Mouse (Mus musculus): ENCODE results near the gene Prkca. TPM values are rescaled to one million over a fixed set of nuclear protein-coding genes. Genes with fewer than 3 reads are reported as not detected.

Gene Prkca
- polyA plus RNA-seq, 1 experiment = 7.4 TPM

DNA sequence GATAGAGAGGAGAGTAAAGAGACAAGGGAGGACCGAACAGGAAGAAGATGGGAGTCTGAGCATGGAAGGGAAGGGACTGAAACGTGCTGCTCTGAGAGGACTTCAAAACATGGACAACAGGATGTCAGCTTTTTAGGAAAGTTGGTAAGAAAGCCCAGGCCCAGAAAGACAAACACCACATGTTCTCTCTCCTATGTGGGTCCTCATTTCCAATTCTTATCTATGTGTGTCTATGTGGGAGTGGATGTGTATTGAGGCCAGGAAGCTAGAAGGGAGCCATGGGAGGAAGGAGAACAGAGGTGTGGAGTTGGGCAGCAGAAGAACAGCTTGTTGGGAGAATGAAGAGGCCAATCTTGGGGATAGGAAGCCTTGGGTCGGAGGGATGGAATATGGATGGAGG, 154.4 kb downstream of the Prkca start:
- Histone ChIP-seq H3K27ac (replicated peaks; ENCODE audit: low read depth, low read length) (no peak overlapping the region), H3K4me1 (ENCODE audit: control insufficient read depth, insufficient read depth, insufficient read length, low read length) (peaks cover 2% of the 10 kb centered on the region; the same call in 1 of the 2 replicates), H3K4me3 (ENCODE audit: insufficient read depth, low read depth, low read length) (no peak overlapping the region)

DNA sequence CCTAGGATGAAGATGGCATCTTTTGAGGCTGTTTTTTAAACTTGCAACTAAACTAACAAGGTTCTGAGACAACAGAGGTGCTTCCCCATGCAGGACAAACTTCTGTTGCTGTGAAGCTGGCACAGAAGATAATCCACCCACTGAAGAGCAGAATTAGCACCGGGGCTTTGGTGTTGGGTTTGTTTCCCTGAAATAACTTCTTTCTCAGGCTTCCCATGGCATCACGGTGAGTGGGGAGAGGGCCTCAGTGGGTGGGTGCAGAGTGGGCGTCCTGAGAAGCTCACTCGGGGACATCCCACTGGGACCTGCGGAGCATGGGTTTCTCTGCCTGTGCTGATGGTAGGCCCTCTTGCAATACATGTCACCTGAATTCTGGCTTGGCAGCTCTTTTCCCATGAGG, 161.3 kb downstream of the Prkca start:
- Histone ChIP-seq H3K4me1 (ENCODE audit: control insufficient read depth, insufficient read depth, insufficient read length, low read length) (no peaks in the 10 kb centered on the region), H3K4me3 (ENCODE audit: insufficient read depth, low read depth, low read length) (no peak overlapping the region), H3K27ac (replicated peaks; ENCODE audit: low read depth, low read length) (no peak overlapping the region)

DNA sequence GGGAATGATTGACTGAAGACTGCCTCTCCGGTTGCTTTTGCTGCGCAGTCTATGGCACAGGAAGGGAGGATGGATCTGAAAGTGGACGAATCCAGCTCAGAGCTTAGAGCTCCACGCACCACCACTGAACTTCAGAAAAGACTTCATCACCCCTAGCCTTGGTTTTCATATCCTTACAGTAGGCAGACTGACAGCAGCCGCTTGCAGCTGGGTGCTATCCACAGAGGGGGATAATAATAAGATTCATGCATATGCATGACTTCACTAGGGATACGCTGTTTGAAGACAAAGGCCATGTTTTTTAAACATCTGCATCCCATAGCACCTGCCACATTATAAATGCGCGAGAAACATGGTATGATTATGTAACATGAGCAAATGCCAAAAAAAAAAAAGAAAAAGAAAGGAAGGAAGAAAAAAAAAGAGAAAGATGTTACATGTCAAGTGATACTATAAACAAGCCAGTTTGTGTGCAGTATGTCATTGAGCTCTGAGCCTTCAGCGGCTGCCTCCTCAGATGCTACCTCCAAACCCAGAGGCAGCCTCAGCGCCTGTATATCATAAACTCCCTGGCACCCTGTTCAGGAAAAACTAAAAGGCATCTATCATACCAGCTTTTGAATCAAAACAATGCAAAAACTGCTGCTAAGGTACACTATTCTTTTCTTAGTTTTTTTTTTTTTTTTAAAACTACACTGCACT, 162.6 kb downstream of the Prkca start:
- Histone ChIP-seq H3K4me1 (ENCODE audit: control insufficient read depth, insufficient read depth, insufficient read length, low read length) (no peaks in the 10 kb centered on the region), H3K4me3 (ENCODE audit: insufficient read depth, low read depth, low read length) (no peak overlapping the region), H3K27ac (replicated peaks; ENCODE audit: low read depth, low read length) (no peak overlapping the region)

DNA sequence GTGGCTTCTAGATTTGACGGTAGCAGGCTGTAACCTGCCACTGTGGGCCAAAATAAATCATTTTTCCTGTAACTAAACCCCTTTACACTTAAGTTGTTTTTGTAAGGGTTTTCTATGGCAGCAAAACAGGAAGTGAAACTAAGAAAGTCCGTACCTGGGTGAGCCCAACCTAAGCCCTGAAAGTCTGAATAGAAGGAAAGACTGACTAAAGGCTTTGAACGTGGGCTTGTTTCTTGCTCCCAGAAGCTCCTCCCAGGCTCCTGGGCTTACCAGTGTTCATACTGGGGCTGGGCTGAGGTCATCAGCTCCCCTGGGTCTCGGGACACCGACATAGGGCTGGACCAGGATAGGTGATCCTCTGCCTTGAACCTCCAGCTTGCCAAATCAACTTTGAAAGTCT, 164.9 kb downstream of the Prkca start:
- H3K27ac ChIP-seq (replicated peaks; ENCODE audit: low read depth, low read length) = no peak overlapping the region
- H3K4me1 ChIP-seq (ENCODE audit: control insufficient read depth, insufficient read depth, insufficient read length, low read length) = no peaks in the 10 kb centered on the region
- no peak overlapping the region for H3K4me3 ChIP-seq (ENCODE audit: insufficient read depth, low read depth, low read length)

DNA sequence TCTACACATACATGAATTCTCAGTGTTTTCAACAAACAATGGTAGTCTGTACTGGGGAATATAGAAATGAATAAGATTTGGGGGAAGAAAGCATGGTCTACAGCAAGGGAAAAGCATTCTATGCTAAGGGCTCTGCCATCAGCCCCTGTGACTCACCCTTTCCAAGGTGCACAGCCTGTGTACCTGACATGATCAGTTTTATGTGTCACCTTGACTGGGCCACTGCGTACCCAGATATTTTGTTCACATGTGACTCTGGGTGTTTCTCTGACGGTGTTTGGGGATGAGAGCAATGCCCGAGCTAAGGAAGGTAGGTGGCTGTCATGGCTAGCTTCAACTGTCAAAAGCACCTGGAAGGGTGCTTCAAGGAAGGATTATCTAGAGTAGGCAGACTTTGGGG, 165.5 kb downstream of the Prkca start:
- H3K27ac ChIP-seq (replicated peaks; ENCODE audit: low read depth, low read length) = no peak overlapping the region
- no peak overlapping the region for H3K4me3 ChIP-seq (ENCODE audit: insufficient read depth, low read depth, low read length)
- no peaks in the 10 kb centered on the region for H3K4me1 ChIP-seq (ENCODE audit: control insufficient read depth, insufficient read depth, insufficient read length, low read length)

DNA sequence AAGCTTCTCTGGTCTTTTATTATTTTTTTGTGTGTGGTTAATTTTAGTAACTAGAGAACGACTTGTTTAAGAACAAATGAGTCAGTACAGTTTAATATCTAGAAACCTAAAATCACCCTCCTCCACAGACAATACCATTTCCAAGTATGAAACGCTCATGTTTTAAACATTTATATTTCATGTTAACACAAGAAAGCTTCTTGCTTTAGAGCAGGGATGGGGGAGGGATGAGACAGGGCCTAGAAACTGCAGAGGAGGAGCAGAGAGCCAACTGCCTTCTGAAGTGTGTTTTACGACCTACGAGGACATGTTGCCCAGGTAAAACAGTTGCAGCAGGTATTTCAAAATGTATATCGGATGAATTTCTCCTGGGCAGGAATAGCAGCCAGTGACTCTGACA, 167.0 kb downstream of the Prkca start:
- no peaks in the 10 kb centered on the region for H3K4me1 ChIP-seq (ENCODE audit: control insufficient read depth, insufficient read depth, insufficient read length, low read length)
- no peak overlapping the region for H3K27ac ChIP-seq (replicated peaks; ENCODE audit: low read depth, low read length)
- no peak overlapping the region for H3K4me3 ChIP-seq (ENCODE audit: insufficient read depth, low read depth, low read length)

DNA sequence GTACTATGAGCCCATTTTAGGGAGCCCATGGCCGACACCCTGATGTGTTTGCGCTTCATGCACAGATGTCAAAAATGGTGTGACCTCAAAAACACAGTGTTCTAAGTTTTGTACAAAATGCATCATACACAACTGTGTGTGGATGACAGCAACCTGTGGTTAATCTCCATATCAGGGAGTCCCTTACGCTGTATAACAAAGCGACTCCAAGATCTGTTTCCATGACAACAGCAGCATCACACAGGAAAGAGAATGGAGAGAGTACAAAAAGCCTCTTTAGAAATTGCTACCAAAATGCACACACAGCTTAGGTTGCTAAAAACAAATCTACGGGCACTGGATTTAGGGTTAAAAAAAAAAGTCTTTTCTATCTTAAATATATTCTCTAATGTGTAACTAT, 171.8 kb downstream of the Prkca start:
- Histone ChIP-seq H3K27ac (replicated peaks; ENCODE audit: low read depth, low read length) (no peak overlapping the region), H3K4me1 (ENCODE audit: control insufficient read depth, insufficient read depth, insufficient read length, low read length) (no peaks in the 10 kb centered on the region), H3K4me3 (ENCODE audit: insufficient read depth, low read depth, low read length) (no peak overlapping the region)

DNA sequence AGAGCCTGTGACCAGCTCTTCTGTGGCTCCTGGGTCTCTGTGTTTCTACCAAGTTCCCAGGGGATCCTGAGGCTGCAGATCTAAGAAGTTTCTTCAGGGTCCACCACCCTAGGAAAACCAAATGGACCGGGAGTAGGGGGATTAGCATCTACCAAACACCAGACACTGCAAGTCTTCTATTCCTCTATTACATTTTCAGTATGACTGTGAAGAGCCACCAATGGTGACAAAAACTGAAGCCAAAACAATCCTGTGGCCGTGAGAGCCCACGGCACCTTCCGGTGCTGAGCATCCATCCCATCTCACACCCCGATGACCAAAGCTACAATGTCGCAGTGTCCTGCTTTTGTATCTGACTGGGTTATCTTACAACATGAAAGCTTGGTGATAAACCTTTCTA, 172.5 kb downstream of the Prkca start:
- Histone ChIP-seq H3K4me1 (ENCODE audit: control insufficient read depth, insufficient read depth, insufficient read length, low read length) (no peaks in the 10 kb centered on the region), H3K27ac (replicated peaks; ENCODE audit: low read depth, low read length) (no peak overlapping the region), H3K4me3 (ENCODE audit: insufficient read depth, low read depth, low read length) (no peak overlapping the region)

DNA sequence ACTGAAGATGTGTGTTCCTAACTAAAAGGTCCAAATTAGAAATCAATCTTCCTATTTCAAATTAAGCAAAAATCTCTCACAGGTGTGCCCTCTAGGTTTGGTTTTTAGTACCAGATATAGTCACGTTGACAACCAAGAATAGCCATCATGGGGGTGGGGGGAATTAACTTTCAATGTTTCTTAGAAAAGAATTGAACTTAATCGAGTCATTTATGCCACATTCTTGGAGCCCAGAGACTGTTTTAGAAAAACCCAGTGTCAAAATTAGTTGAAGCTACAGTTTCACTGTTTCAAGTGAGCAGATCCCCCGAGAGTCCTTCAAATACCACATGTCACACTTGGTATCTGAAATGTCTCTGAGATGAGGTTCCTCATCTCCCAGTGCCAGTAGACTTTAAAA, 173.6 kb downstream of the Prkca start:
- Histone ChIP-seq H3K4me1 (ENCODE audit: control insufficient read depth, insufficient read depth, insufficient read length, low read length) (no peaks in the 10 kb centered on the region), H3K4me3 (ENCODE audit: insufficient read depth, low read depth, low read length) (no peak overlapping the region), H3K27ac (replicated peaks; ENCODE audit: low read depth, low read length) (no peak overlapping the region)

DNA sequence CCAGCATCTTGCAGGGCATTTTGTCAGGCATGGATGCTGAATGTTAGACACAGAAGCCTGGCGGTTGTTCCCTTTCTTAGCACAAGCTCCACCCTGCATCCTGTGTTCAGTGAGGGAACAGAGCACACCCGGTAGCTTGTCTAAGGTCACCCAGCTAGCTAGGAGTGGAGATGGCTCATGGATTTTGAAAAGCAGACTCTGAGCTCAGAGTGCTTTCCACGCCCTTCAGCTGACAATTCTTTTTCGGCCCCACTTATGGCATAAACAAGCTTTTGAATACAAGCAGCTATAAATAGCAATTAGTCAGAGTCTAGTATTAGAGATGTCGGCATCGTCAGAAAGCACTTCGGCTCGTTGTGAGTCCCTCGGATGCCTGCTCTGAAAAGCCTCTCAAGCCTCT, 178.0 kb downstream of the Prkca start:
- H3K27ac ChIP-seq (replicated peaks; ENCODE audit: low read depth, low read length) = no peak overlapping the region
- no peak overlapping the region for H3K4me3 ChIP-seq (ENCODE audit: insufficient read depth, low read depth, low read length)
- H3K4me1 ChIP-seq (ENCODE audit: control insufficient read depth, insufficient read depth, insufficient read length, low read length) = no peaks in the 10 kb centered on the region

DNA sequence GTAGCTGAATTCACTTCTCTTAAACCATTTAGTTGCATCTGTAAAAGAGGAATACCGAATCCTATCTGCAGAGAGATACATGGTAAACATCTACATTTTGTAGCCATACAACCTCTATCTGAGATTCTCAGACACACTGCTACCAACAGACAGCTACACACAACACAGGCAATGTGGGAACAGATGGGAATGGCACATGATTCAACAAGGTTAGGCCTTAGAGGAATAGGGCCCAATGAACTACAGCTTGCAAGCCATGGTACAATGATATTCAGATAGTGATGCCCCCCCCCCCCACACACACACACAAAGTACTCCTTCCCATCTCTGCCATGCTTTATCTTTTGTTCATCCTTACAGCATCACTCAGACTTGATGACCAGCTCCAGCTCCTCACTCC, 181.1 kb downstream of the Prkca start:
- H3K4me3 ChIP-seq (ENCODE audit: insufficient read depth, low read depth, low read length) = no peak overlapping the region
- no peaks in the 10 kb centered on the region for H3K4me1 ChIP-seq (ENCODE audit: control insufficient read depth, insufficient read depth, insufficient read length, low read length)
- H3K27ac ChIP-seq (replicated peaks; ENCODE audit: low read depth, low read length) = no peak overlapping the region

DNA sequence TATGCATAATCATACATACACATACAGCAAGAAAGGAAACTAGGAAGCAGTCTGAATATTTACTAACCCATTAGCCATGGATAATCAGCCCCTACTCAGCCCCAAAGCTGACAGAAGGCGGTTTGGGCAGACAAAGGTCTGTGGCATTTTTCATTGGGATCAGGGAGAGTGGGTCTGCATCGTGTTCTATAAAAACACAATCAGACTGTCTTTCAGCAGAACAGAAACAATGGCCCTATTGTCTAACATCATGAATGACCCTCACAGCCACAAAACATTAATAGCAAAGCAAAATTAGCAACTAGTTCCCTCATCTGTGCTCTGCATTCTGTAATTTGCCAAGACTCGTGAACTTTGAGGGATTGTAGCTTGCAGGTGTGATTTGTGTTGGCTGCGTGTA, 181.6 kb downstream of the Prkca start:
- Histone ChIP-seq H3K4me1 (ENCODE audit: control insufficient read depth, insufficient read depth, insufficient read length, low read length) (no peaks in the 10 kb centered on the region), H3K4me3 (ENCODE audit: insufficient read depth, low read depth, low read length) (no peak overlapping the region), H3K27ac (replicated peaks; ENCODE audit: low read depth, low read length) (no peak overlapping the region)

DNA sequence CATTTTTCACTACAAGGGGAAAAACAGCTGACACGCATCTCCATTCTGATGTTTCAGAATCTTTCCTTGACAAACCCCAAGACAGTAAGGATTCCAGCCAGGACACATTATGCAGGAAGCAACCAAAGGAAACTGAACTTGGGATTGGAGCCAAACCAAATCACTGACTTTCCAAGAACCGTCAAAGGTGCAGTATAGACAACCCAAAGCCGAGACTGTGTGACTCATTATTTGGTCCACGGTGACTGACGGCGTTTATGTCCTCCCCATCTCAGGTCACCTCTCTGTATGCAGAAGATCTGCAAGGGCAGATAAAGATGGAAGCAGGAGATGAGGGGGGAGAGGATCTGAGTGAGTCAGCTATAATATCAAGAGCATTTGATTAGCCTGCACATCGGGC, 183.7 kb downstream of the Prkca start:
- no peak overlapping the region for H3K27ac ChIP-seq (replicated peaks; ENCODE audit: low read depth, low read length)
- H3K4me3 ChIP-seq (ENCODE audit: insufficient read depth, low read depth, low read length) = no peak overlapping the region

DNA sequence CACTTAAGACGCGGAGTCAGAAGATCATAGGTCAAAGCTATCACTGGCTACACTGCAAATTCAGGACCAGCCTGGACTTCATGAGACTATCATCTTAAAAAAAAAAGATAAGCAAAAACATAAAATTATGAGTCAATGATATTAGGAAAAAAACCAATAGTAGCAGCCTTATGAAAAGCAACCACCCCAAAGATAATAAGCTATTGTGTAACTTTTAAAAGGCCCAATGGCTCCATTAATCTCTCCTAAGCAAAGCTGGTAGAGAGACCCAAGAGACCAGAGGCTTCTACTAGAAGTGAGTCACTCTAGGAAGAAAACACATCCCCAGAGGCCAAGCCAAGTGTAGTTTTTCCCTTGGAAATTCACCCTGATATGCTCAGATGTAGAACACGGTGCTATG, 185.7 kb downstream of the Prkca start:
- H3K4me1 ChIP-seq (ENCODE audit: control insufficient read depth, insufficient read depth, insufficient read length, low read length) = no peaks in the 10 kb centered on the region
- no peak overlapping the region for H3K27ac ChIP-seq (replicated peaks; ENCODE audit: low read depth, low read length)
- H3K4me3 ChIP-seq (ENCODE audit: insufficient read depth, low read depth, low read length) = no peak overlapping the region

More for the DNA sequence above, 183.7 kb downstream of the Prkca start:
- H3K4me1 ChIP-seq (ENCODE audit: control insufficient read depth, insufficient read depth, insufficient read length, low read length) = no peaks in the 10 kb centered on the region

DNA sequence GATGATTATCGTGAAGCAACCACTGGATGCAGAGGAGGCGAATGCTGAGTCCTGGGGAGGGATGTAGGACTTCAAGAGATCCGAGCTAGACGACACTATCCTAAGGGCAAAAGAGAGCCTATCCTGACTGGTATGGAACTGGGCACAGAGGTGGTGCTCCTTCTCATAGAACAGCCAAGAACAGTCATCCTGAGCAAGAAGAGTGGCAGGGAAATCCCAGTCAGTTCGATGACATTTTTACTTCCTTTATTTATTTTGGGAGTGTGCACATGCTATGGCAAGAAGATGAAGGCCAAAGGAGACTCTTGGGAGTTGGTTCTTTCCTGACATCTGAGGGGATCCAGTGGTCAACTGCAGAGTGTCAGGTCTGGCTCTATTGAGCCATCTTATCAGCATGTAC, 186.7 kb downstream of the Prkca start:
- Histone ChIP-seq H3K4me3 (ENCODE audit: insufficient read depth, low read depth, low read length) (no peak overlapping the region), H3K4me1 (ENCODE audit: control insufficient read depth, insufficient read depth, insufficient read length, low read length) (no peaks in the 10 kb centered on the region), H3K27ac (replicated peaks; ENCODE audit: low read depth, low read length) (no peak overlapping the region)

DNA sequence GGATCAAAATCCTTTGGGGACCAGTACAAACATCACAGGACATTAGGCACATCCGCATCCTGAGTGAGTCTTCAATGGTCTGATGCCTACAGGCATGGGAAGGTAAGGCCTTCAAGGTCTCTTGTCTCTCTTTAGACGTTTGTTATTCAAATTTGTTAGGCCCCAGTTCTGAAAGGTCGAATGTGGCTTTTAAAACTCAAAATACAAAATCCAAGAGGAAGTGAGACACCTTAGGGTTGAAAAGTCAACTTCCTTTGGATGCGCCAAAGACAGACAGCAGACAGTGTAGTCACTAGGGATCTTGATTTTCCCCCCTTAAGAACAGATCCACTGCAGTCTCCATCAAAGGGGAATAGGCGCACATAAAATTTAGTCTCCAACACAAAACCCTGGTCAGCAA, 187.6 kb downstream of the Prkca start:
- Histone ChIP-seq H3K27ac (replicated peaks; ENCODE audit: low read depth, low read length) (no peak overlapping the region), H3K4me3 (ENCODE audit: insufficient read depth, low read depth, low read length) (no peak overlapping the region)

More for the DNA sequence above, 187.6 kb downstream of the Prkca start:
- no peaks in the 10 kb centered on the region for H3K4me1 ChIP-seq (ENCODE audit: control insufficient read depth, insufficient read depth, insufficient read length, low read length)

Data from brown adipose tissue, adult 24 weeks (tissue).